Comparison of ENCODE assay signal across 8 mouse cellular contexts in the genomic region with DNA sequence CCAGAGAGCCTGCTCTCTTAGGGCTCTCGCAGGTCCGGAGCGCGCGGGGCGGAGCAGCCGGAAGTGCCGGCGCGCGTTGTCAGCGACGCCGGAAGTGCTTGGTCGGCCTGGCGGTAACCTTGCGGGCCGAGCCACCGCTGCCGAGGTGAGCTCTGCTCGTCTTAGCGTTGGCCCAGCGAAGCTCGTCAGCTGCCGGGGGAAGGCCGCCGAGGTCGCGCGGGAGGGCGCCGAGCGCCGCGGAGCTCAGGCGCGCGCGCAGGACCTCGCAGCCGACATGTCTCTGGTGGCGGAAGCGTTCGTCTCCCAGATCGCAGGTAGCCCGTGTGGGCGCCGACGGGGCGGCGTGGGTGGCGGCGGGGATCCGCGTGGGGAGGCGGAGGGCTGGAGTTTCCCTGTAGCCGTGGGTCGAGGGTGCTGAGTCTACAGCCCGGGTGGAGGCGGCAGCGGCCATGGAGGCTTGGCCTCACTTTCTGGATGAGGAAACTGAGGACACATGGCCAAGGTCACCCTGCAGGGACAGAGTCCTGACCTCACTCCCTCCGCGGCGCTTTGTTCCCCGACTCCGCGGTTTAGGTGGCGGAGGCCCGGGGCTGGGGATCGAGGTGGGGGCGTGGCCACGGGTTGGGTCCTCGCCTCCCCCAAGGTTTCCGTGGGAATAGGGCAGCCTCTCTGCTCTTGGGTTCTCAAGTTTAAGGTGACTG. TPM values are rescaled to one million over a fixed set of nuclear protein-coding genes. Genes with fewer than 3 reads are reported as not detected.
DNase-seq lines count a peak whose midpoint lies in the region; ATAC-seq and TF ChIP-seq lines count a peak whose summit lies in the region.

Gene Mtx2 (plus strand): TSS at position 74 of the 701 bp plus-strand sequence.

- H3K4me3 ChIP-seq in erythroblast, embryonic 14.5 days (replicated peaks), result peak within 1 kb of the TSS; percentile 87
- H3K4me3 ChIP-seq in heart, embryonic 12.5 days, result peak within 1 kb of the TSS; percentile 78
- peak within 1 kb of the TSS; percentile 74 to 99 for H3K4me3 ChIP-seq in liver, embryonic 14.5 days (ENCODE audit: insufficient read depth in 1 of 2, low read depth in 2 of 2, low read length in 2 of 2)
- peak within 1 kb of the TSS; percentile 94 for H3K4me3 ChIP-seq in neural tube, embryonic 11.5 days (ENCODE audit: low read depth, low read length)
- H3K4me3 ChIP-seq in stomach, postnatal 0 days (ENCODE audit: low read depth, low read length), result peak within 1 kb of the TSS; percentile 95

- no peaks in the 10 kb centered on the region for H3K36me3 ChIP-seq in erythroblast, embryonic 14.5 days (ENCODE audit: control insufficient read depth)
- H3K36me3 ChIP-seq in heart, embryonic 12.5 days, result no peaks in the 10 kb centered on the region
- H3K36me3 ChIP-seq in liver, embryonic 14.5 days (replicated peaks; ENCODE audit: control insufficient read depth, insufficient read depth, low read depth), result no peaks in the 10 kb centered on the region
- no peaks in the 10 kb centered on the region for H3K36me3 ChIP-seq in neural tube, embryonic 11.5 days (ENCODE audit: control insufficient read depth, insufficient read depth, low read length)
- H3K36me3 ChIP-seq in stomach, postnatal 0 days (ENCODE audit: control insufficient read depth, insufficient read depth, low read length), result no peaks in the 10 kb centered on the region

- ATAC-seq in heart, embryonic 12.5 days (ENCODE audit: insufficient number of reproducible peaks, low FRiP score), result peak; percentile 91
- ATAC-seq in liver, embryonic 14.5 days (ENCODE audit: insufficient read depth), result peak; percentile 93
- ATAC-seq in neural tube, embryonic 11.5 days (ENCODE audit: insufficient read depth, low FRiP score, low TSS enrichment), result peak; percentile 78
- ATAC-seq in stomach, postnatal 0 days (ENCODE audit: low FRiP score, low TSS enrichment), result peak; percentile 95

- no peak for TF ChIP-seq EP300 in liver, embryonic 14.5 days (IDR thresholded peaks at IDR 0.05; ENCODE audit: low read depth)
- no peak for TF ChIP-seq EP300 in stomach, postnatal 0 days (optimal IDR thresholded peaks at IDR 0.05)

- TF ChIP-seq POLR2A in brain, embryonic 14.5 days (IDR thresholded peaks at IDR 0.05; ENCODE audit: borderline replicate concordance, extremely low read depth, insufficient read depth, insufficient read length, poor library complexity, severe bottlenecking), result peak; percentile 77

- peak within 1 kb of the TSS; percentile 95 for H3K27ac ChIP-seq in heart, embryonic 12.5 days (ENCODE audit: poor library complexity, severe bottlenecking)
- H3K27ac ChIP-seq in liver, embryonic 14.5 days, result peak within 1 kb of the TSS; percentile 77
- H3K27ac ChIP-seq in neural tube, embryonic 11.5 days (ENCODE audit: low read depth, low read length), result peak within 1 kb of the TSS; percentile 89
- peak within 1 kb of the TSS; percentile 89 for H3K27ac ChIP-seq in stomach, postnatal 0 days (replicated peaks)

- H3K4me1 ChIP-seq in erythroblast, embryonic 14.5 days (ENCODE audit: control insufficient read depth), result peaks cover 33% of the 10 kb centered on the region
- 0 out of 2 replicates have a peak, but pooled peaks cover 3% of the 10 kb centered on the region for H3K4me1 ChIP-seq in heart, embryonic 12.5 days (replicated peaks)
- H3K4me1 ChIP-seq in liver, embryonic 14.5 days (replicated peaks; ENCODE audit: control insufficient read depth in 2 of 2, insufficient read depth in 2 of 2, low read length in 1 of 2), result peaks cover 3 to 7% of the 10 kb centered on the region in 2 experiments; a peak in 3 of 4 replicates
- H3K4me1 ChIP-seq in neural tube, embryonic 11.5 days (ENCODE audit: control insufficient read depth, insufficient read depth, low read length), result no peaks in the 10 kb centered on the region; the same call in 1 of the 2 replicates
- no peaks in the 10 kb centered on the region for H3K4me1 ChIP-seq in stomach, postnatal 0 days (replicated peaks; ENCODE audit: control insufficient read depth, insufficient read depth)

- WGBS in heart, embryonic 12.5 days, result under 1% methylated on average over 74 of the region's 74 CpGs
- WGBS in liver, embryonic 14.5 days (ENCODE audit: insufficient replicate concordance), result under 1% methylated on average over 73 of the region's 74 CpGs
- under 1% methylated on average over 71 of the region's 74 CpGs for WGBS in neural tube, embryonic 11.5 days
- WGBS in stomach, postnatal 0 days, result under 1% methylated on average over 69 of the region's 74 CpGs

- H3K9ac ChIP-seq in heart, embryonic 12.5 days, result peak within 1 kb of the TSS; percentile 94
- peak within 1 kb of the TSS; percentile 93 for H3K9ac ChIP-seq in liver, embryonic 14.5 days (replicated peaks)
- H3K9ac ChIP-seq in neural tube, embryonic 11.5 days (ENCODE audit: low read length), result peak within 1 kb of the TSS; percentile 95
- peak within 1 kb of the TSS; percentile 92 for H3K9ac ChIP-seq in stomach, postnatal 0 days (ENCODE audit: low read length)

- peaks cover 15% of the 10 kb centered on the region for H3K27me3 ChIP-seq in erythroblast, embryonic 14.5 days (ENCODE audit: control insufficient read depth)
- H3K27me3 ChIP-seq in heart, embryonic 12.5 days (replicated peaks), result peaks cover 9% of the 10 kb centered on the region
- H3K27me3 ChIP-seq in liver, embryonic 14.5 days (ENCODE audit: control insufficient read depth, insufficient read depth, low read length), result no peaks in the 10 kb centered on the region
- no peaks in the 10 kb centered on the region for H3K27me3 ChIP-seq in neural tube, embryonic 11.5 days (ENCODE audit: control insufficient read depth, insufficient read depth, low read length)
- H3K27me3 ChIP-seq in stomach, postnatal 0 days (ENCODE audit: control insufficient read depth, insufficient read depth, low read length), result no peaks in the 10 kb centered on the region

- H3K9me3 ChIP-seq in erythroblast, embryonic 14.5 days (ENCODE audit: control insufficient read depth, low read length), result no peaks in the 10 kb centered on the region
- H3K9me3 ChIP-seq in heart, embryonic 12.5 days (replicated peaks), result no peaks in the 10 kb centered on the region
- no peaks in the 10 kb centered on the region for H3K9me3 ChIP-seq in liver, embryonic 14.5 days (ENCODE audit: control insufficient read depth, low read length)
- no peaks in the 10 kb centered on the region for H3K9me3 ChIP-seq in neural tube, embryonic 11.5 days (ENCODE audit: control insufficient read depth, low read length)
- H3K9me3 ChIP-seq in stomach, postnatal 0 days (ENCODE audit: control insufficient read depth, low read length), result no peaks in the 10 kb centered on the region

- H3K4me2 ChIP-seq in heart, embryonic 12.5 days, result peak within 1 kb of the TSS; percentile 75
- H3K4me2 ChIP-seq in liver, embryonic 14.5 days (ENCODE audit: low read depth), result peak within 1 kb of the TSS; percentile 84
- H3K4me2 ChIP-seq in neural tube, embryonic 11.5 days (ENCODE audit: low read depth), result peak within 1 kb of the TSS; percentile 76
- H3K4me2 ChIP-seq in stomach, postnatal 0 days (replicated peaks; ENCODE audit: low read depth), result peak within 1 kb of the TSS; percentile 81

- peak; percentile 80 for DNase-seq in CD4-positive helper T cell, adult 2 months (ENCODE audit: low read depth, low spot score)
- peak; percentile 92 for DNase-seq in brain, embryonic 14.5 days (ENCODE audit: low read depth)
- DNase-seq in kidney, postnatal 10 days, result peak; percentile 88
- peak; percentile 58 to 63 (median 62) for DNase-seq in liver, embryonic 14.5 days (ENCODE audit: low read depth in 3 of 3, low spot score in 3 of 3)
- DNase-seq in neural tube, embryonic 11.5 days (ENCODE audit: low spot score), result peak; percentile 87
- peak; percentile 82 for DNase-seq in stomach, postnatal 0 days (ENCODE audit: low spot score)

- TF ChIP-seq CTCF in brain, embryonic 14.5 days (IDR thresholded peaks at IDR 0.05; ENCODE audit: borderline replicate concordance, extremely low read depth, insufficient read depth, insufficient read length), result no peak
- no peak for TF ChIP-seq CTCF in liver, embryonic 14.5 days (IDR thresholded peaks at IDR 0.05; ENCODE audit: low read depth)
- no peak for TF ChIP-seq CTCF in stomach, postnatal 0 days (IDR thresholded peaks at IDR 0.05; ENCODE audit: low read depth)

RNA-seq across cellular contexts. Expression of gene Mtx2, which starts in this region (rescaled TPM):
- 75.7 and 84.2 TPM in 2 replicates for polyA plus RNA-seq in brain, embryonic 14.5 days (2012; rRNA removed)
- polyA plus RNA-seq in erythroblast, embryonic 14.5 days (2012), result 5.5 and 6.0 TPM in 2 replicates
- polyA plus RNA-seq in heart, embryonic 12.5 days (2016; fragmentation: Nextera tagmentation; extraction: Ambion mirVana), result 154 and 168 TPM in 2 replicates
- 14.5 and 23.8 TPM in 2 replicates for polyA plus RNA-seq in liver, embryonic 14.5 days (2012; rRNA removed)
- 74.7 and 83.3 TPM in 2 replicates for polyA plus RNA-seq in liver, embryonic 14.5 days (2014; fragmentation: Nextera tagmentation; extraction: Ambion mirVana)
- 163 and 168 TPM in 2 replicates for polyA plus RNA-seq in neural tube, embryonic 11.5 days (2014; fragmentation: Nextera tagmentation; extraction: Ambion mirVana)
- polyA plus RNA-seq in stomach, postnatal 0 days (2015; fragmentation: Nextera tagmentation; extraction: Ambion mirVana), result 76.7 and 81.1 TPM in 2 replicates

Comparison
In these comparisons a context has a peak if more than half of its experiments do, and no peak if none do; other contexts are left out.
1. Peak in every context shown above with its lines: DNase-seq, ATAC-seq, H3K4me3 ChIP-seq and H3K27ac ChIP-seq.